Mouse (Mus musculus) lung, embryonic 15.5 days (tissue): Measurements from ENCODE around the gene B230118H07Rik. TPM values are rescaled to one million over a fixed set of nuclear protein-coding genes. Genes with fewer than 3 reads are reported as not detected.

Experiments used
- ATAC-seq: fragments of 200-750 bp; cut with Nextera tagmentation; 2 replicates; pipeline ENCODE4 v1.8.0; 2017; ENCODE audit warnings: moderate number of reproducible peaks, borderline replicate concordance; ENCODE audit not compliant: low FRiP score, low TSS enrichment; ENCODE audit errors: extremely low read depth
- H3K27ac ChIP-seq: fragments of 300-500 bp; sonication (generic); 2 replicates; pipeline ENCODE4 v1.5.1; 2015; ENCODE audit warnings: moderate library complexity, mild to moderate bottlenecking, inconsistent platforms
- H3K27me3 ChIP-seq: fragments of 300-500 bp; sonication (generic); 2 replicates; pipeline ENCODE4 v1.6.1; 2015; ENCODE audit warnings: inconsistent platforms
- H3K36me3 ChIP-seq: fragments of 300-500 bp; sonication (generic); 2 replicates; pipeline ENCODE4 v1.6.1; 2015; ENCODE audit warnings: inconsistent platforms
- H3K4me1 ChIP-seq: fragments of 300-500 bp; sonication (generic); 2 replicates; pipeline ENCODE4 v1.6.1; 2015; ENCODE audit warnings: inconsistent platforms
- H3K4me2 ChIP-seq: fragments of 300-500 bp; sonication (generic); 2 replicates; pipeline ENCODE4 v1.6.1; 2015; ENCODE audit warnings: inconsistent platforms, mild to moderate bottlenecking, moderate library complexity
- H3K4me3 ChIP-seq: fragments of 300-500 bp; sonication (generic); 2 replicates; pipeline ENCODE4 v1.5.1; 2015; ENCODE audit warnings: mild to moderate bottlenecking, inconsistent platforms
- H3K9ac ChIP-seq: fragments of 300-500 bp; sonication (generic); 2 replicates; pipeline ENCODE4 v1.6.1; 2015; ENCODE audit warnings: inconsistent platforms
- H3K9me3 ChIP-seq: fragments of 300-500 bp; sonication (generic); 2 replicates; pipeline ENCODE4 v1.6.1; 2016; ENCODE audit warnings: inconsistent platforms
- WGBS: fragments of 180-500 bp; shearing (Covaris S2); methylation state at CpG from one replicate; pipeline ENCODE4 v1.1.7; 2015; 5-methylcytosine and 5-hydroxymethylcytosine counted together
- polyA plus RNA-seq: library from polyadenylated mRNA; unstranded; fragments of >200 nt; fragmentation: Nextera tagmentation; extraction: Ambion mirVana; gene quantifications from 2 replicates; pipeline ENCODE4 v1.2.1, GENCODE M21; 2015

The B230118H07Rik gene
- polyA plus RNA-seq, 1 experiment from 2014 or later, result 57.8 TPM

DNA sequence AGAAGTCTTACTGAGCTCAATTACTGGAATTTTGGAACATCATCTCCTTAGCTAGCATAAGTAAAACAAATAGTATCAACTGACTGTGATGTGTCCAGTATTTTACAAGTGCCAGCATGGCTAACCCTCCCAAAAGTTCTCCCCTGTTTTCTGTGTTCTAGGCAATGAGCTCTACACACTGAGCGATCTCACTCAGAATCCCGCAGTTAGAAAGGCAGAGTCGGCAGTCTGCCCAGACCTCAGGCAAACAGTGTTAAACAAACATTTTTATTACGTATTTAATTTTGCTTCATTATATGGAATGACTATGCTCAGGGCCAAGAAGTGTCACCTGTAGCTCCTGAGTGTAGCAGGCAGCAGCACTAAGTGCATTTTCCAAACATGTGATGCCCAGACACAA, 72.1 kb downstream of the B230118H07Rik start:
- no peaks in the 10 kb centered on the region for H3K27me3 ChIP-seq
- no peak overlapping the region for H3K4me3 ChIP-seq
- H3K4me2 ChIP-seq, result no peak overlapping the region
- no peak for ATAC-seq
- H3K36me3 ChIP-seq, result no peaks in the 10 kb centered on the region
- no peak overlapping the region for H3K27ac ChIP-seq
- no peaks in the 10 kb centered on the region for H3K4me1 ChIP-seq
- H3K9ac ChIP-seq, result no peak overlapping the region
- no peaks in the 10 kb centered on the region for H3K9me3 ChIP-seq
- 53% methylated on average over 4 of the region's 4 CpGs for WGBS

DNA sequence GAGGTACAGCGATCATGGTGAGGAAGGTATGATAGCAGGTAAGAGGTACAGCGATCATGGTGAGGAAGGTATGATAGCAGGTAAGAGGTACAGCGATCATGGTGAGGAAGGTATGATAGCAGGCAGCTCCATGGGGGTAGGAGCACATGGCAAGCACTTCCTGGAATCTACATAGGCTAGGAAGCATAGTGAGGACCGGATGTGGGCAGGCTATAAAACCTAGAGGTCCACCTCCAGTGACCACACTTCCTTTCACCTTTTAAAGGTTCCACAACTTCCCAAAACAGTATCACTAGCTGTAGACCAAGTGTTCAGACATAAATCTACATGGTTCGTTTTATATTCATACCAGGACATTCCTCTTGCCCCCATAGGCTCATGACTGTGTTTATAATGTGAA, 80.1 kb downstream of the B230118H07Rik start:
- Histone ChIP-seq H3K9ac (no peak overlapping the region), H3K4me3 (no peak overlapping the region), H3K36me3 (no peaks in the 10 kb centered on the region), H3K27ac (no peak overlapping the region), H3K27me3 (no peaks in the 10 kb centered on the region), H3K9me3 (no peaks in the 10 kb centered on the region), H3K4me2 (no peak overlapping the region), H3K4me1 (no peaks in the 10 kb centered on the region)
- no peak for ATAC-seq
- WGBS, result 82% methylated on average over 3 of the region's 5 CpGs

DNA sequence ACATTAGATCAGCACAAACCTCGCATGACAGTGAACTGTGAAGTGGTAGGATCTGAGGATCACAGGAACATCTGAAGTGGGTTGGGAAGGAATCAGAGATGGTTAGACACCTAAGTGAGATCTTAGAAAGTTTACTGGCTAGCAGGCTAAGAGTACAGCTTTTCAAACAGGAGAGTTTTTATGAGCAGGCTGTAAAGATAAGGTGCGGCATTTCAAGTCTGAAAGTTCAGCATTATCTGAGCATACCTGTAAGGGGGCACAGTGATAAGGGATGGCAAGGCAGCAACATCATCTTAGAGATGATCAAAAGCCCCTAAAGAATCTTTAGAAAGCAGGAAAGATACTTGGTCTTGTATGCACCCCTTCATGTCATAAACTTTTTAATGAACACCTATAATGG, 81.8 kb downstream of the B230118H07Rik start:
- Histone ChIP-seq H3K27me3 (no peaks in the 10 kb centered on the region), H3K27ac (no peak overlapping the region), H3K9me3 (no peaks in the 10 kb centered on the region), H3K4me3 (no peak overlapping the region), H3K9ac (no peak overlapping the region), H3K4me2 (no peak overlapping the region), H3K4me1 (no peaks in the 10 kb centered on the region), H3K36me3 (no peaks in the 10 kb centered on the region)
- 75% methylated on average over 2 of the region's 2 CpGs for WGBS
- no peak for ATAC-seq

GRCm38 (mm10) chr2:101563776-101564175, 85.6 kb downstream of the B230118H07Rik start:
- H3K4me3 ChIP-seq, result no peak overlapping the region
- H3K36me3 ChIP-seq, result no peaks in the 10 kb centered on the region
- H3K9me3 ChIP-seq, result no peaks in the 10 kb centered on the region
- H3K27me3 ChIP-seq, result no peaks in the 10 kb centered on the region
- H3K9ac ChIP-seq, result no peak overlapping the region
- H3K27ac ChIP-seq, result no peak overlapping the region
- ATAC-seq, result no peak
- H3K4me1 ChIP-seq, result no peaks in the 10 kb centered on the region
- H3K4me2 ChIP-seq, result no peak overlapping the region
- 63% methylated on average over 4 of the region's 4 CpGs for WGBS

- Histone ChIP-seq H3K4me2 (no peak overlapping the region), H3K27ac (no peak overlapping the region), H3K4me3 (no peak overlapping the region), H3K9ac (no peak overlapping the region), H3K9me3 (no peaks in the 10 kb centered on the region), H3K27me3 (no peaks in the 10 kb centered on the region), H3K36me3 (no peaks in the 10 kb centered on the region), H3K4me1 (no peaks in the 10 kb centered on the region)
- no peak for ATAC-seq
- WGBS, result 79% methylated on average over 6 of the region's 6 CpGs
Measured at GRCm38 (mm10) chr2:101563206-101563605, 86.1 kb downstream of the B230118H07Rik start.

DNA sequence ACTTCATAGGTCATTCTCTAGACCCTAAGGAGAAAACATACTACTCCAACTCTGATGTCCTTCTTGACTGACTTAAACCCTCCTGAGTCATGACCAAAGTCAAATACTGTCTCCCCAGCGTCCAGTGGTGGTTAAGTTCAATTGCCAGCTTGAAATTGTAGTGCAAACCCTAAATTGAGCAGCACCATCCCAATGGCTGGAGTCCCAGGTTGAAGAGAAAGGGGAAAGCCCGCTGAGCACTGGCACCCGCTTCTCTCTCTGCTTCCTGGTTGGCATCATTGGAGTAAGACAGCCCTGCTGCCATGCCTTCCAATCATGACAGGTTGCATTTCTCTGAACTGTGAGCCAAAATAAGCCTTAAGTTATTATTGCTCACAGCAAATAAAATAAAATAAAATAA, 89.9 kb downstream of the B230118H07Rik start:
- H3K9ac ChIP-seq, result no peak overlapping the region
- no peak for ATAC-seq
- H3K27me3 ChIP-seq, result no peaks in the 10 kb centered on the region
- H3K36me3 ChIP-seq, result no peaks in the 10 kb centered on the region
- no peak overlapping the region for H3K4me2 ChIP-seq
- no peak overlapping the region for H3K4me3 ChIP-seq
- no peaks in the 10 kb centered on the region for H3K9me3 ChIP-seq
- no peaks in the 10 kb centered on the region for H3K4me1 ChIP-seq
- WGBS, result 90% methylated on average over 3 of the region's 3 CpGs
- no peak overlapping the region for H3K27ac ChIP-seq

- no peak overlapping the region for H3K4me2 ChIP-seq
- H3K36me3 ChIP-seq, result no peaks in the 10 kb centered on the region
- H3K4me3 ChIP-seq, result no peak overlapping the region
- H3K4me1 ChIP-seq, result no peaks in the 10 kb centered on the region
- H3K9me3 ChIP-seq, result no peaks in the 10 kb centered on the region
- no peak for ATAC-seq
- H3K9ac ChIP-seq, result no peak overlapping the region
- H3K27me3 ChIP-seq, result no peaks in the 10 kb centered on the region
- 89% methylated on average over 1 of the region's 1 CpGs for WGBS
- no peak overlapping the region for H3K27ac ChIP-seq
Measured at GRCm38 (mm10) chr2:101555886-101556285, 93.4 kb downstream of the B230118H07Rik start.

- no peaks in the 10 kb centered on the region for H3K4me1 ChIP-seq
- no peaks in the 10 kb centered on the region for H3K9me3 ChIP-seq
- no peaks in the 10 kb centered on the region for H3K36me3 ChIP-seq
- H3K4me2 ChIP-seq, result no peak overlapping the region
- H3K4me3 ChIP-seq, result no peak overlapping the region
- WGBS, result 79% methylated on average over 5 of the region's 5 CpGs
- H3K27me3 ChIP-seq, result no peaks in the 10 kb centered on the region
- no peak overlapping the region for H3K27ac ChIP-seq
- no peak for ATAC-seq
- no peak overlapping the region for H3K9ac ChIP-seq
Measured at GRCm38 (mm10) chr2:101553851-101554250, 95.5 kb downstream of the B230118H07Rik start.

DNA sequence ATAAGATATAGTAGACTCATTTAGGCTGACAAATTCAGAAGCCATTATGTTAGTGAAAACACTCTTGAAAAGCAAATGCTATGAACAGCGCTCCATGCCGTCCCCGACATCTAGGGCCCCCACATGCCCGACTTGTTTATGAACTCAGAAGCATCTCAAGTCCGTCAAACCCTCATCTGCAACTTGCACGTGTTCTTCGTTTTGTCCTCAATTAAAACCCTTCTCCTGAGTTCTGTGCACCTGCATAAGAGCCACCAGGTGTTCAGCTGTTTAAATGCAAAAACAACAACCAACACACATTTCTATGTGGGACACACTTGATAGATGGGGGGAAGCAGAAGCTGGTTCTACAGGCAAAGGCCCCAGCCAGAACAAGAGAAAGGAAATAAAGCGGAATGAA, 97.0 kb downstream of the B230118H07Rik start:
- Histone ChIP-seq H3K4me2 (no peak overlapping the region), H3K4me3 (no peak overlapping the region), H3K27me3 (no peaks in the 10 kb centered on the region), H3K9me3 (no peaks in the 10 kb centered on the region), H3K9ac (no peak overlapping the region), H3K36me3 (no peaks in the 10 kb centered on the region), H3K4me1 (no peaks in the 10 kb centered on the region), H3K27ac (no peak overlapping the region)
- 87% methylated on average over 8 of the region's 8 CpGs for WGBS
- ATAC-seq, result no peak

GRCm38 (mm10) chr2:101551026-101551719, 98.2 kb downstream of the B230118H07Rik start:
- WGBS, result 66% methylated on average over 6 of the region's 6 CpGs
- ATAC-seq, result 0 out of 2 replicates have a peak, but pooled peaks have one; percentile 23

GRCm38 (mm10) chr2:101550176-101550575, 99.2 kb downstream of the B230118H07Rik start:
- Histone ChIP-seq H3K9me3 (no peaks in the 10 kb centered on the region), H3K27ac (no peak overlapping the region), H3K4me1 (no peaks in the 10 kb centered on the region), H3K27me3 (no peaks in the 10 kb centered on the region), H3K4me3 (no peak overlapping the region), H3K9ac (no peak overlapping the region), H3K36me3 (no peaks in the 10 kb centered on the region), H3K4me2 (no peak overlapping the region)
- ATAC-seq, result no peak
- WGBS, result 43% methylated on average over 2 of the region's 2 CpGs

More at GRCm38 (mm10) chr2:101551026-101551719, 98.2 kb downstream of the B230118H07Rik start:
- H3K27me3 ChIP-seq, result no peaks in the 10 kb centered on the region
- H3K36me3 ChIP-seq, result no peaks in the 10 kb centered on the region
- no peaks in the 10 kb centered on the region for H3K9me3 ChIP-seq
- no peak overlapping the region for H3K9ac ChIP-seq
- no peak overlapping the region for H3K4me3 ChIP-seq
- H3K4me2 ChIP-seq, result no peak overlapping the region
- H3K27ac ChIP-seq, result no peak overlapping the region
- no peaks in the 10 kb centered on the region for H3K4me1 ChIP-seq

DNA sequence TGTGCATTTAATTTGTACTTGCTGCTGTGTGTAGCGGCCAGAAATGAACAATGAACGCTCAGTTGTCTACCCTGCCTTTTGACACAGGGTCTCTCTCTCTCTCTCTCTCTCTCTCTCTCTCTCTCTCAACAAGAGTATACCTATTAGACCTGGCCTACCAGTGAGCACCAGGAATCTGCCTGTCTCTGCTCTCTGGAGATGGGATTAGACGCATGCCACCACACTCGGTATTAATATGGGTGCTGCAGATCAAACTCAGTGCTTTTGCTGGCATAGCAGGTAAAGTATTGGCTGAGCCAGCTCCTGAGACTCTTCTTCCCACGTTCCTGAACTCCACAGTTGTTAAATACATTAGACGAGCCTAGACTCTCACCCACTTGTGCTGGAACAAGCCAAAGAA, 100.5 kb downstream of the B230118H07Rik start:
- Histone ChIP-seq H3K36me3 (no peaks in the 10 kb centered on the region), H3K9ac (no peak overlapping the region), H3K27ac (no peak overlapping the region), H3K4me2 (no peak overlapping the region), H3K4me1 (no peaks in the 10 kb centered on the region), H3K9me3 (no peaks in the 10 kb centered on the region), H3K27me3 (no peaks in the 10 kb centered on the region), H3K4me3 (no peak overlapping the region)
- ATAC-seq, result no peak
- WGBS, result 76% methylated on average over 6 of the region's 6 CpGs

DNA sequence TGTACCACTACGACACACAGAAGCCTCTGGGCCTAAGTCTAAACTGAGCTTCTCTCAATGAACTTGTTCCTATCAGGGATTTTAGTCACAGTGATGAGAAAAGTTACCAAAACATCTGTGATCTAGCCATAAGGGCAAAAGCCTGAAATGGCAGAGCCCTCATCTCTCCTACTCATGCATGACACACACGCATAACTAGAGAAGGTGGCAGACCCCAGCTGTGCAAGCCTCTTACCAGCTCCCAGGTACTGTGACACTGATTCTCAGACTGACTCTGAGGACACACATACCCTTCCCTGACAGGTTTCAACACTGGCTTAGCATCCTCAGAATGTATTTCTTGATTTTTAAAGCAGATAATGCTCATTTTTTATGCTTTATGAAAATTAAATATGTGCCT, 103.7 kb downstream of the B230118H07Rik start:
- Histone ChIP-seq H3K4me2 (no peak overlapping the region), H3K9me3 (no peaks in the 10 kb centered on the region), H3K9ac (no peak overlapping the region), H3K27me3 (no peaks in the 10 kb centered on the region), H3K4me1 (no peaks in the 10 kb centered on the region), H3K36me3 (no peaks in the 10 kb centered on the region), H3K27ac (no peak overlapping the region), H3K4me3 (no peak overlapping the region)
- 88% methylated on average over 2 of the region's 2 CpGs for WGBS
- no peak for ATAC-seq
